Mouse (Mus musculus) limb, embryonic 11.5 days (tissue): ENCODE measurements around the gene Pth1r. TPM values are rescaled to one million over a fixed set of nuclear protein-coding genes. Genes with fewer than 3 reads are reported as not detected.
A peak's percentile ranks its signal among the peaks of the same experiment; 100 is the strongest.

Experiments used
- ATAC-seq: fragments of 200-750 bp; cut with Nextera tagmentation; 2 replicates; pipeline ENCODE4 v1.8.0; 2017; ENCODE audit warnings: low read depth; ENCODE audit not compliant: insufficient number of reproducible peaks, low FRiP score, low TSS enrichment
- DNase-seq: peaks from one replicate; pipeline ENCODE4 v3.0.0-alpha.2; 2015; ENCODE audit warnings: low spot score
- H3K27ac ChIP-seq: fragments of 300-500 bp; sonication (generic); replicated peaks from 2 replicates; pipeline ENCODE4 v1.5.1; 2014; ENCODE audit warnings: low read depth, mild to moderate bottlenecking, low read length
- H3K27me3 ChIP-seq: fragments of 300-500 bp; sonication (generic); 2 replicates; pipeline ENCODE4 v1.6.1; 2014; ENCODE audit warnings: mild to moderate bottlenecking, low read length, mixed read lengths; ENCODE audit not compliant: control insufficient read depth, insufficient read depth
- H3K36me3 ChIP-seq: fragments of 300-500 bp; sonication (generic); 2 replicates; pipeline ENCODE4 v1.6.1; 2014; ENCODE audit warnings: mild to moderate bottlenecking, low read length, moderate library complexity, mixed read lengths; ENCODE audit not compliant: control insufficient read depth, insufficient read depth
- H3K4me1 ChIP-seq: fragments of 300-500 bp; sonication (generic); 2 replicates; pipeline ENCODE4 v1.6.1; 2014; ENCODE audit warnings: low read length, mixed read lengths; ENCODE audit not compliant: control insufficient read depth, insufficient read depth
- H3K4me2 ChIP-seq: fragments of 300-500 bp; sonication (generic); 2 replicates; pipeline ENCODE4 v1.6.1; 2014; ENCODE audit warnings: low read depth, mild to moderate bottlenecking, moderate library complexity; ENCODE audit not compliant: severe bottlenecking
- H3K4me3 ChIP-seq: fragments of 300-500 bp; sonication (generic); 2 replicates; pipeline ENCODE4 v1.5.1; 2014; ENCODE audit warnings: low read depth, low read length
- H3K9ac ChIP-seq: fragments of 300-500 bp; sonication (generic); 2 replicates; pipeline ENCODE4 v1.6.1; 2014; ENCODE audit warnings: mild to moderate bottlenecking, low read length
- H3K9me3 ChIP-seq: fragments of 300-500 bp; sonication (generic); 2 replicates; pipeline ENCODE4 v1.6.1; 2016; ENCODE audit warnings: low read length; ENCODE audit not compliant: control insufficient read depth
- WGBS: fragments of 180-500 bp; shearing (Covaris S2); extraction: QIAGEN DNeasy Blood & Tissue Kit; methylation state at CpG from one replicate; pipeline ENCODE4 v1.1.7; 2014; 5-methylcytosine and 5-hydroxymethylcytosine counted together
- polyA plus RNA-seq: library from polyadenylated mRNA; unstranded; fragments of >200 nt; fragmentation: Nextera tagmentation; extraction: Ambion mirVana; gene quantifications from 2 replicates; pipeline ENCODE4 v1.2.1, GENCODE M21; 2014

Gene Pth1r
- polyA plus RNA-seq, 1 experiment from 2014 or later, result 30.1 TPM

DNA sequence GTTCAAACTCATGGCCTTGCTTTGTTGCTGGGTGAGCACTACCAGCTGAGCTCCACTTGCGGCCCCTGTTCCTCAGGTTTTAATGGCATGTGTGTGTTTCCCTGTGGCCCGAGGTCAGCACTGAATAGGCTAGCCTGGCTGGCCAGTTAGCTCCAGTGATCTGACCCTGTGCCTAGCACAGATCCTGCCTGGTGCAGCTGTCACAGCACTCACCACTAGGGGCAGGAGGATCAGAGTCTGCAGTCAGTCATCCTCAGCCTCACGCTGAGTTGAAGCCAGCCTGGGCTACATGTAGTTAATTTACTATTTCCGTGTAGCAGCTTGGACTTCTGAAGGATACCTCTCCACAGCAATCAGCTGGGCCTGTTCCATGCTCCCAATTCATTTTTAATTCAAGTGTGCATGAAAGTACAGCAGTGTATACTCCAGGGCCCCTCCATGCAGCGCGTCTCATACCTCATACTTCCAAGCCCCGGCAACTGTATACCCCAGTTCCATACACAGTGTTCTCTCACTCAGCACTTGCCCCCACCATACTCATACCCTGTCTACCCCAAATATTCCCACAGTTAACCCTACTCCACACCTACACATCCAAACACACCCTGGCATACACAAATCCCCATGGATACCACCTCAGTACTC, 74.4 kb downstream of the Pth1r start:
- 0 out of 2 replicates have a peak, but pooled peaks have one; percentile 70 for ATAC-seq
- H3K9me3 ChIP-seq, result no peaks in the 10 kb centered on the region
- DNase-seq, result peak; percentile 44
- no peak overlapping the region for H3K27ac ChIP-seq
- no peak overlapping the region for H3K4me2 ChIP-seq
- no peaks in the 10 kb centered on the region for H3K36me3 ChIP-seq
- no peak overlapping the region for H3K9ac ChIP-seq
- H3K27me3 ChIP-seq, result no peaks in the 10 kb centered on the region
- H3K4me3 ChIP-seq, result no peak overlapping the region
- WGBS, result 71% methylated on average over 7 of the region's 7 CpGs
- H3K4me1 ChIP-seq, result no peaks in the 10 kb centered on the region

Other genes starting within 250 kb of the Pth1r start
- 55.6 and 56.3 TPM in 2 replicates for gene Setd2, start 214.5 kb downstream of the Pth1r start, polyA plus RNA-seq
- gene Nradd, start 122.7 kb downstream of the Pth1r start, polyA plus RNA-seq, result 28.3 and 36.5 TPM in 2 replicates
- gene Nbeal2, start 93.0 kb downstream of the Pth1r start, polyA plus RNA-seq, result 0.35 and 0.53 TPM in 2 replicates
- 147 and 150 TPM in 2 replicates for gene Ccdc12, start 90.6 kb downstream of the Pth1r start, polyA plus RNA-seq
- gene Myl3, start 5.3 kb downstream of the Pth1r start, polyA plus RNA-seq, result 0.26 and 1.8 TPM in 2 replicates
- not detected in 2 replicates for gene Prss42, start 51.0 kb upstream of the Pth1r start, polyA plus RNA-seq
- gene Prss44, start 66.8 kb upstream of the Pth1r start, polyA plus RNA-seq, result not detected in 2 replicates
- gene Prss43, start 79.5 kb upstream of the Pth1r start, polyA plus RNA-seq, result not detected in 2 replicates
- gene Prss45, start 87.4 kb upstream of the Pth1r start, polyA plus RNA-seq, result not detected in 2 replicates
- not detected in 2 replicates for gene Prss46, start 97.4 kb upstream of the Pth1r start, polyA plus RNA-seq
- gene Prss50, start 110.8 kb upstream of the Pth1r start, polyA plus RNA-seq, result 0.51 and 0.69 TPM in 2 replicates
- gene Als2cl, start 132.7 kb upstream of the Pth1r start, polyA plus RNA-seq, result 1.4 and 1.5 TPM in 2 replicates
- 0.23 and 0.52 TPM in 2 replicates for gene Tmie, start 133.0 kb upstream of the Pth1r start, polyA plus RNA-seq
- gene Fam240a, start 169.7 kb upstream of the Pth1r start, polyA plus RNA-seq, result not detected in 2 replicates
- gene Tdgf1, start 199.0 kb upstream of the Pth1r start, polyA plus RNA-seq, result 0.14 TPM in 1 of 2 replicates, not detected in the other
- gene Lrrc2, start 204.4 kb upstream of the Pth1r start, polyA plus RNA-seq, result 0.23 and 0.33 TPM in 2 replicates
- not detected in 2 replicates for gene Rtp3, start 243.4 kb upstream of the Pth1r start, polyA plus RNA-seq